Mouse (Mus musculus) kidney, postnatal 0 days (tissue): ENCODE results near the gene Axin1. TPM values are rescaled to one million over a fixed set of nuclear protein-coding genes. Genes with fewer than 3 reads are reported as not detected.
"Not testable (repeated sequence)": the region's sequence is repeated elsewhere in the genome, so short reads cannot be mapped to it uniquely, and the experiment has no call there.

Experiments
- ATAC-seq: fragments of 200-750 bp; cut with Nextera tagmentation; replicated peaks from 2 replicates; pipeline ENCODE4 v1.8.0; 2017; ENCODE audit warnings: low read depth, moderate number of reproducible peaks, moderate TSS enrichment, moderate library complexity; ENCODE audit not compliant: low FRiP score
- DNase-seq: peaks from one replicate; pipeline ENCODE4 v3.0.0-alpha.2; 2016; ENCODE audit warnings: low spot score
- H3K27ac ChIP-seq: fragments of 300-500 bp; sonication (generic); 2 replicates; pipeline ENCODE4 v1.5.1; 2014; ENCODE audit warnings: mild to moderate bottlenecking
- H3K27me3 ChIP-seq: fragments of 300-500 bp; sonication (generic); 2 replicates; pipeline ENCODE4 v1.6.1; 2014; ENCODE audit warnings: low read length, mixed read lengths; ENCODE audit not compliant: insufficient read depth
- H3K36me3 ChIP-seq: fragments of 300-500 bp; sonication (generic); 2 replicates; pipeline ENCODE4 v1.6.1; 2014; ENCODE audit warnings: low read length, mixed read lengths; ENCODE audit not compliant: insufficient read depth
- H3K4me1 ChIP-seq: fragments of 300-500 bp; sonication (generic); replicated peaks from 2 replicates; pipeline ENCODE4 v1.6.1; 2014; ENCODE audit warnings: antibody characterized with exemption, low read length, mixed read lengths; ENCODE audit not compliant: insufficient read depth
- H3K4me2 ChIP-seq: fragments of 300-500 bp; sonication (generic); 2 replicates; pipeline ENCODE4 v1.6.1; 2014; ENCODE audit warnings: mild to moderate bottlenecking, low read length, moderate library complexity, mixed read lengths
- H3K4me3 ChIP-seq: fragments of 300-500 bp; sonication (generic); replicated peaks from 2 replicates; pipeline ENCODE4 v1.5.1; 2014; ENCODE audit warnings: low read depth, low read length
- H3K9ac ChIP-seq: fragments of 300-500 bp; sonication (generic); 2 replicates; pipeline ENCODE4 v1.6.1; 2014; ENCODE audit warnings: low read depth, low read length
- H3K9me3 ChIP-seq: fragments of 300-500 bp; sonication (generic); replicated peaks from 2 replicates; pipeline ENCODE4 v1.6.1; 2016; ENCODE audit warnings: low read length, inconsistent platforms, mixed read lengths
- CTCF ChIP-seq: IDR thresholded peaks from 2 replicates; pipeline ENCODE4 v1.5.1; 2016; ENCODE audit warnings: antibody characterized with exemption, low read depth, mild to moderate bottlenecking, moderate library complexity
- WGBS: fragments of 180-500 bp; shearing (Covaris S2); extraction: QIAGEN DNeasy Blood & Tissue Kit; methylation state at CpG from one replicate; pipeline ENCODE4 v1.1.7; 2014; 5-methylcytosine and 5-hydroxymethylcytosine counted together
- polyA plus RNA-seq: library from polyadenylated mRNA; unstranded; fragments of >200 nt; fragmentation: Nextera tagmentation; extraction: Ambion mirVana; gene quantifications from 2 replicates; pipeline ENCODE4 v1.2.1, GENCODE M21; 2015

Axin1 gene
- polyA plus RNA-seq, 1 experiment from 2014 or later, result 19.4 TPM

DNA sequence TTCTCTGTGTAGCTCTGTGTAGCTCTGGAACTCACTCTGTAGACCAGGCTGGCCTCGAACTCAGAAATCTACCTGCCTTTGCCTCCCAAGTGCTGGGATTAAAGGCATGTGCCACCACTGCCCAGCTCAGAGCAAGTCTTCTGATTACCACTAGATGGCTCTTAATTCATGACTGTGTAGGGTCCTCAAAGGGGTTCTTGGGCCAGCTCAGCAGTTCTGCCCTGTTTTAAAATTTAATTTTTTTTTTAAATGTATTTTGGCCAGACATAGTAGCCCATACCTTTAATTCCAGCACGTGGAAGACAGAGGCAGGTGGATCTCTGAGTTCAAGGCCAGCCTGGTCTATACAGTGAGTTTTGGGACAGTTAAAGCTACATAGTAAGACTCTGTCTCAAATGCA is 36.8 kb downstream of the Axin1 start:
- 0 out of 2 replicates have a peak, but pooled peaks cover 12% of the 10 kb centered on the region for H3K36me3 ChIP-seq
- DNase-seq, result peak; percentile 16
- WGBS, result 88% methylated on average over 2 of the region's 2 CpGs
- not testable (repeated sequence) for H3K27ac ChIP-seq, H3K4me2 ChIP-seq, H3K27me3 ChIP-seq, H3K4me1 ChIP-seq, H3K9ac ChIP-seq, H3K4me3 ChIP-seq, ATAC-seq, H3K9me3 ChIP-seq
- TF ChIP-seq CTCF, result peak; percentile 47; the same call in 1 of the 2 replicates

DNA sequence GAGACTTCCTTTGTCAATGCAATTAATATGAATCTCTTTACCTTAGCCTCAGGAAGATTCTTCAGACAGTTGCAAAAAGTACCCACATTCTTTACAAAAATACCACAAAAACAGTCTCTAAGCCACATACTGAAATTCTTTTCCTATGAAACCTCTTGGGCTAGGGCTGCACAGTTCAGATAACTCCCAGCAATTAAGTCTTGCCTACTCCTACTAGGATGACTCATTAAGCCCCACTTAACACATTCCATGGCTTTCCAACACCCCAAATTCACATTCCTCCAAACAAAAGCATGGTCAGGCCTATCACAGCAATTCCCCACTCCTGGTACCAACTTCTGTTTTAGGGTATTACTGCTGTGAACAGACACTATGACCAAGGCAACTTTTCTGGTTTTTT is 40.1 kb downstream of the Axin1 start:
- ATAC-seq (no peak), DNase-seq (no peak)
- Histone ChIP-seq H3K4me2 (no peak overlapping the region), H3K27ac (no peak overlapping the region), H3K27me3 (no peaks in the 10 kb centered on the region), H3K4me1 (no peaks in the 10 kb centered on the region), H3K9ac (no peak overlapping the region), H3K36me3 (peaks cover 21% of the 10 kb centered on the region; the same call in 1 of the 2 replicates), H3K9me3 (no peaks in the 10 kb centered on the region), H3K4me3 (no peak overlapping the region)
- TF ChIP-seq CTCF, result no peak

DNA sequence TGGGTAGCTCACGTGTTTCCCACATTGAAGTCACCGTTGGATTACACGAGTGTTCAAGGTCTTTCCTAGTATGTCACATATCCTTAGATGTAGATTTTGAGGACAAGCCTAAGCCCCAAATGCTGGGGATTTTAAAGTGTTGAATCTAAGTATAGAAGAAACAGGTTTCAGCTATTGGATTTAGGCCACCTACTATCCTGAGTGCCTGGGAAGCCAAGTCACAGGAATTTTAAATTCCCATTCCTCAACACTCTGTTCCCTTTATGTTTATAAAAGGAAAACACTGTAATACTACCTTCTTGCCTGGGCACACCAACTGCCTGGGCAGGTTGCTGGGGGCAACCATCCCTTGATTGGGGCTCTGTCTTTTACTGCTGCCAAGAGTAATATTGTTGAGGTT is 42.7 kb downstream of the Axin1 start:
- H3K9me3 ChIP-seq, result no peaks in the 10 kb centered on the region
- H3K4me1 ChIP-seq, result no peaks in the 10 kb centered on the region
- ATAC-seq, result no peak
- no peak for TF ChIP-seq CTCF
- H3K4me2 ChIP-seq, result no peak overlapping the region
- H3K4me3 ChIP-seq, result no peak overlapping the region
- no peak for DNase-seq
- no peak overlapping the region for H3K9ac ChIP-seq
- WGBS, result 94% methylated on average over 3 of the region's 3 CpGs
- no peak overlapping the region for H3K27ac ChIP-seq
- H3K36me3 ChIP-seq, result peaks cover 17% of the 10 kb centered on the region
- no peaks in the 10 kb centered on the region for H3K27me3 ChIP-seq

DNA sequence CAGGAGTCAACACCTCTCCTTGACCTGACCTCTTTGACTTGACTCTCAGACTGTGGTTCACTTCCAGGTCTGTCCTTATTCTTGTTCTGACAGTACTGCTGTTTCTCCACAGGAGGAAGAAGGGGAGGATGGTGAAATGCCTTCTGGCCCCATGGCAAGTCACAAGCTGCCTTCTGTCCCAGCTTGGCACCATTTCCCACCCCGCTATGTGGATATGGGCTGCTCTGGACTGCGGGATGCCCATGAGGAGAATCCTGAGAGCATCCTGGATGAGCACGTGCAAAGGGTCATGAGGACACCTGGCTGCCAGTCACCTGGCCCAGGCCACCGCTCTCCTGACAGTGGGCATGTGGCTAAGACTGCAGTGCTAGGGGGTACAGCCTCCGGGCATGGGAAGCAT is 49.1 kb downstream of the Axin1 start:
- WGBS, result 96% methylated on average over 5 of the region's 5 CpGs

DNA sequence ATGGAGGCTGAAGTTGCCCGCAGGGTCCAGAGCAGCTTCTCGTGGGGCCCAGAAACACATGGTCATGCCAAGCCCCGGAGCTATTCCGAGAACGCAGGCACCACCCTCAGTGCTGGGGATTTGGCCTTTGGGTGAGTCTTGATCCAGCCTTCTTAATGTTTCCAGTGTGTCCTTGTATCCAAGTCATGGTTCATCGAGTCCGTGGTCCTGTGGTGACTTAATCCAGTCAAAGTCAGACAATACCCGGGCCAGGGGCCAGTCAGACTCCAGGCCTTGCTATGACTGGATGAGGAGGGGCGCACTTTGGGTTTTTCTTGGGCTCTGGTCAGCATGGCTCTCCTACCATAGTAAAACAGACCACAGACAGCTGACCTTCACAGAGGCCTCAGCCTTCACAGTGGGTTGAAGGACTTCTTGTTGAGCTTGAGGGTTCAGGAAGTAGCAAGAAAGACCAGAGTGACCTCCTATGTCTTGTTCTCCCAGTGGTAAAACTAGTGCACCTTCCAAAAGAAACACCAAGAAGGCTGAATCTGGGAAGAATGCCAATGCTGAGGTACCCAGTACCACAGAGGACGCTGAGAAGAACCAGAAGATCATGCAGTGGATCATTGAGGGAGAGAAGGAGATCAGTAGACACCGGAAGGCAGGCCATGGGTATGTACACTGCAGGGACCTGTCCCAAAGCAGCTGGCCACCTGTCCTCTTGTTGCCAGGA is 49.8 kb downstream of the Axin1 start:
- H3K4me2 ChIP-seq, result no peak overlapping the region
- H3K4me3 ChIP-seq, result no peak overlapping the region
- no peak overlapping the region for H3K9ac ChIP-seq
- DNase-seq (no peak), ATAC-seq (no peak)
- H3K36me3 ChIP-seq, result peaks cover 59% of the 10 kb centered on the region
- TF ChIP-seq CTCF, result no peak
- H3K4me1 ChIP-seq, result no peaks in the 10 kb centered on the region
- H3K27ac ChIP-seq, result no peak overlapping the region
- 92% methylated on average over 11 of the region's 11 CpGs for WGBS
- no peaks in the 10 kb centered on the region for H3K9me3 ChIP-seq
- H3K27me3 ChIP-seq, result no peaks in the 10 kb centered on the region

More for the DNA sequence above, 49.1 kb downstream of the Axin1 start:
- DNase-seq, result no peak
- Histone ChIP-seq H3K9ac (no peak overlapping the region), H3K4me1 (no peaks in the 10 kb centered on the region), H3K4me3 (no peak overlapping the region), H3K27ac (no peak overlapping the region), H3K27me3 (no peaks in the 10 kb centered on the region), H3K36me3 (peaks cover 56% of the 10 kb centered on the region), H3K4me2 (no peak overlapping the region), H3K9me3 (no peaks in the 10 kb centered on the region)
- TF ChIP-seq CTCF, result no peak
- no peak for ATAC-seq

DNA sequence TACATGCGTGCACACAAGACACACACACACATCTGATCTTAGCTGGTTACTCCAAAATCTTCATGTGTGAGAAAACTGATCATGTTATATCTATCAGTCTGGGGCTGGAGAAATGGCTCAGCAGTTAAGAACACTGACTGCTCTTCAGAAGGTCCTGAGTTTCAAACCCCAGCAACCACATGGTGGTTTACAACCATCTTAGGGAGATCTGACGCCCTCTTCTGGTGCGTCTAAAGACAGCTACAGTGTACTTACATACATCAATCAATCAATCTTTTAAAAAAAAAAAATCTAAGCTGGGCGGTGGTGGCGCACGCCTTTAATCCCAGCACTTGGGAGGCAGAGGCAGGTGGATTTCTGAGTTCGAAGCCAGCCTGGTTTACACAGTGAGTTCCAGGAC is 53.0 kb downstream of the Axin1 start:
- not testable (repeated sequence) for H3K4me2 ChIP-seq, H3K9ac ChIP-seq, H3K9me3 ChIP-seq, H3K27ac ChIP-seq, H3K4me1 ChIP-seq, H3K27me3 ChIP-seq, ATAC-seq, H3K4me3 ChIP-seq, DNase-seq
- peaks cover 74% of the 10 kb centered on the region for H3K36me3 ChIP-seq
- 90% methylated on average over 7 of the region's 7 CpGs for WGBS
- peak; percentile 4; the same call in 1 of the 2 replicates for TF ChIP-seq CTCF
